In the genomic region with DNA sequence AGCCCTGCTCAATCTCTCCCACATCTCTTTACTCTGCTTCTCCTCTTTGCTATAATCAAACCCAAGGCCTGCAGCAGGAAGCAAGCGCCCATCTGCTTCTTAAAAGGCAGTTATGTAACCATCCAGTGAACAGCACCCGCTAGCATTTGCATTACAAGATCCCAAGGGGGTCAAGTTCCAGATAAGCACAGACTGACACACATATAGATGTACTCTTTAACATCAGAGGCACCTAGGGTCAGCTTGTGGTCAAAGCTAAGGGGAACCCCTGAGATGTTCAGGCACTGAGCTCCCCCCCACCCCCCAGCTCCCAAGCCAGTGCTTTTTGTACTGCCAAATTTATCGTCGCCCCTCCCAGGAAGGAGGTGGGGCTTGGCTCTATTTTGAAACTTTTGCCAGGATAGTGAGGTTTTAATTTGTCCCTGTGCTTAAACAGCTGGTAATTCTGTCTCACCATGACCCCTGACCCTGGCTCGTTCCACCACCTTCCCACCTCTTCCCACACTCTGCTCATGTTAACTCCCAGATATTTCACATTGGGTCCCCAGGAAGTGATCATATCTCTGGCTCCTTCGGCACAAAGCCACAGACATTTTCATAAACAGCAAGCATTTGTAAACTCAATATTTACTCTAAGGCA, we compare ENCODE assay signal across 8 mouse cellular contexts. TPM values are rescaled to one million over a fixed set of nuclear protein-coding genes. Genes with fewer than 3 reads are reported as not detected.
A peak's percentile ranks its signal among the peaks of the same experiment; 100 is the strongest.
DNase-seq lines count a peak whose midpoint lies in the region; ATAC-seq and TF ChIP-seq lines count a peak whose summit lies in the region.

No protein-coding gene starts in this region.

- peak overlapping the region; percentile 59; the same call in 1 of the 2 replicates for H3K27ac ChIP-seq in ES-E14 (ENCODE audit: insufficient read depth, low read depth, low read length, poor library complexity, severe bottlenecking)
- peak overlapping the region; percentile 96 for H3K27ac ChIP-seq in left cerebral cortex, adult 2 months

- no peaks in the 10 kb centered on the region for H3K9me3 ChIP-seq in ES-E14 (ENCODE audit: control insufficient read depth, insufficient read depth, low read depth, low read length)

- intact Hi-C loops in left cerebral cortex, adult 2 months (cut with DNase I), result no loop called here

- H3K4me1 ChIP-seq in ES-E14 (ENCODE audit: control insufficient read depth in 2 of 2, insufficient read depth in 2 of 2, low read length in 2 of 2, poor library complexity in 1 of 2), result peaks cover 13 to 24% of the 10 kb centered on the region in 2 experiments

- H3K9ac ChIP-seq in ES-E14 (ENCODE audit: insufficient read depth, low read depth, low read length, poor library complexity, severe bottlenecking), result no peak overlapping the region; the same call in 1 of the 2 replicates

- DNase-seq in adrenal gland, postnatal 14 days, result peak; percentile 57
- DNase-seq in adrenal gland, postnatal 4 days (ENCODE audit: low spot score in 2 of 2), result no peak
- DNase-seq in ES-E14 (ENCODE audit: low read depth, low spot score), result no peak
- peak; percentile 83 to 85 for DNase-seq in heart, adult 9 months (ENCODE audit: low spot score in 2 of 2)
- DNase-seq in left cerebral cortex, adult 2 months (ENCODE audit: extremely low spot score in 1 of 2, low spot score in 2 of 2), result peak; percentile 36 to 42
- DNase-seq in thymus, postnatal 14 days, result peak; percentile 34
- no peak for DNase-seq in yolk sac, embryonic 10.5 days (ENCODE audit: low spot score)

- peak; percentile 41 for ATAC-seq in megakaryocyte, adult 5-6 weeks (ENCODE audit: poor library complexity, severe bottlenecking)

- H3K36me3 ChIP-seq in ES-E14 (ENCODE audit: control insufficient read depth, insufficient read depth, low read length, poor library complexity, severe bottlenecking), result peaks cover 2% of the 10 kb centered on the region; the same call in 1 of the 2 replicates

- in situ Hi-C loops in ES-E14 (cut with MboI; ENCODE audit: low sequenced_read_pairs in 2 of 2, unreplicated experiment in 2 of 2), result no loop called here

- H3K4me3 ChIP-seq in ES-E14 (ENCODE audit: insufficient read depth in 1 of 2, low read depth in 1 of 2, low read length in 2 of 2, poor library complexity in 1 of 2, severe bottlenecking in 1 of 2), result no peak overlapping the region
- no peak overlapping the region for H3K4me3 ChIP-seq in left cerebral cortex, adult 2 months

- TF ChIP-seq CTCF in left cerebral cortex, adult 2 months (IDR thresholded peaks at IDR 0.05), result no peak

TF ChIP-seq in ES-E14, 5 proteins besides CTCF, POLR2A, EP300 and RAD21:
- no peak for TF ChIP-seq MAFK (IDR thresholded peaks at IDR 0.05; ENCODE audit: insufficient read depth, low read depth, low read length)
- TF ChIP-seq HCFC1 (IDR thresholded peaks at IDR 0.05; ENCODE audit: borderline replicate concordance, insufficient read depth, low read length), result no peak
- no peak for TF ChIP-seq CHD2 (IDR thresholded peaks at IDR 0.05; ENCODE audit: low read depth, low read length)
- no peak for TF ChIP-seq ZNF384 (IDR thresholded peaks at IDR 0.05; ENCODE audit: low read depth, low read length)
- TF ChIP-seq ZC3H11A (IDR thresholded peaks at IDR 0.05; ENCODE audit: borderline replicate concordance, low read depth, low read length), result no peak

RNA-seq across cellular contexts. Expression of a gene that starts 7.1 kb away (rescaled TPM):
- 1,038 and 1,196 TPM in 2 replicates for total RNA-seq in adrenal gland, postnatal 14 days (2021)
- 100 to 1,000 TPM; 858 to 942 TPM for total RNA-seq in adrenal gland, postnatal 4 days (2021)
- 157 and 238 TPM in 2 replicates for total RNA-seq in ES-E14 (2012; rRNA removed)
- total RNA-seq in left cerebral cortex, adult 2 months (2021), result 100 to 1,000 TPM; 111 to 120 TPM
- 137 and 142 TPM in 2 replicates for total RNA-seq in megakaryocyte, adult 5-6 weeks (2015)
- total RNA-seq in megakaryocyte, adult 5-6 weeks (2017), result 505 and 509 TPM in 2 replicates

RNA-seq across cellular contexts. Expression of a gene that starts 32.2 kb away (rescaled TPM):
- 25.1 and 29.1 TPM in 2 replicates for total RNA-seq in adrenal gland, postnatal 14 days (2021)
- 10 to 100 TPM; 13.3 to 14.5 TPM for total RNA-seq in adrenal gland, postnatal 4 days (2021)
- 6.0 and 8.3 TPM in 2 replicates for total RNA-seq in ES-E14 (2012; rRNA removed)
- total RNA-seq in left cerebral cortex, adult 2 months (2021), result 1 to 10 TPM; 6.1 to 6.9 TPM
- 1.1 and 5.4 TPM in 2 replicates for total RNA-seq in megakaryocyte, adult 5-6 weeks (2015)
- 2.1 and 5.5 TPM in 2 replicates for total RNA-seq in megakaryocyte, adult 5-6 weeks (2017)

RNA-seq across cellular contexts. Expression of a gene that starts 40.8 kb away (rescaled TPM):
- 93.2 and 96.4 TPM in 2 replicates for total RNA-seq in adrenal gland, postnatal 14 days (2021)
- 10 to 100 TPM; 82.4 to 92.1 TPM for total RNA-seq in adrenal gland, postnatal 4 days (2021)
- 94.3 and 111 TPM in 2 replicates for total RNA-seq in ES-E14 (2012; rRNA removed)
- total RNA-seq in left cerebral cortex, adult 2 months (2021), result 10 to 100 TPM; 60.1 to 75.3 TPM
- total RNA-seq in megakaryocyte, adult 5-6 weeks (2015), result 105 and 106 TPM in 2 replicates
- total RNA-seq in megakaryocyte, adult 5-6 weeks (2017), result 99.1 and 108 TPM in 2 replicates

RNA-seq across cellular contexts. Expression of a gene that starts 41.2 kb away (rescaled TPM):
- total RNA-seq in adrenal gland, postnatal 14 days (2021), result 5.7 and 5.8 TPM in 2 replicates
- 1 to 10 TPM; 9.6 to 9.9 TPM for total RNA-seq in adrenal gland, postnatal 4 days (2021)
- total RNA-seq in ES-E14 (2012; rRNA removed), result 6.1 and 6.3 TPM in 2 replicates
- total RNA-seq in left cerebral cortex, adult 2 months (2021), result 10 to 100 TPM; 12.1 to 14.9 TPM
- total RNA-seq in megakaryocyte, adult 5-6 weeks (2015), result 2.1 and 3.1 TPM in 2 replicates
- total RNA-seq in megakaryocyte, adult 5-6 weeks (2017), result 2.2 and 3.1 TPM in 2 replicates

RNA-seq across cellular contexts. Expression of a gene that starts 41.2 kb away (rescaled TPM):
- total RNA-seq in adrenal gland, postnatal 14 days (2021), result not detected in 2 replicates
- total RNA-seq in adrenal gland, postnatal 4 days (2021), result not detected
- total RNA-seq in ES-E14 (2012; rRNA removed), result not detected in 2 replicates
- total RNA-seq in left cerebral cortex, adult 2 months (2021), result under 1 TPM in 1 of 2 experiments, not detected in 1; 0.98 TPM
- not detected in 2 replicates for total RNA-seq in megakaryocyte, adult 5-6 weeks (2015)
- not detected in 2 replicates for total RNA-seq in megakaryocyte, adult 5-6 weeks (2017)

Comparison
In these comparisons a context has a peak if more than half of its experiments do, and no peak if none do; other contexts are left out.
1. DNase-seq: peak in adrenal gland, postnatal 14 days (single experiment), heart, adult 9 months (2 of 2), left cerebral cortex, adult 2 months (2 of 2) and thymus, postnatal 14 days (single experiment); none in adrenal gland, postnatal 4 days (0 of 2), ES-E14 (single experiment) and yolk sac, embryonic 10.5 days (single experiment).